Comparison of ENCODE assay signal across 8 mouse cellular contexts in genomic region chr1:55383114-55383773, GRCm38 (mm10). TPM values are rescaled to one million over a fixed set of nuclear protein-coding genes. Genes with fewer than 3 reads are reported as not detected.
DNase-seq lines count a peak whose midpoint lies in the region; ATAC-seq lines count a peak whose summit lies in the region.

No protein-coding gene starts in this region.

- H3K27me3 ChIP-seq in hindbrain, embryonic 16.5 days (replicated peaks; ENCODE audit: control insufficient read depth, insufficient read depth, low read length), result no peaks in the 10 kb centered on the region
- H3K27me3 ChIP-seq in midbrain, embryonic 10.5 days (ENCODE audit: low read depth, poor library complexity, severe bottlenecking), result no peaks in the 10 kb centered on the region

- H3K4me1 ChIP-seq in hindbrain, embryonic 16.5 days (ENCODE audit: control insufficient read depth, insufficient read depth, low read depth, low read length), result no peaks in the 10 kb centered on the region
- peaks cover 4% of the 10 kb centered on the region for H3K4me1 ChIP-seq in midbrain, embryonic 10.5 days

- no peak overlapping the region for H3K27ac ChIP-seq in hindbrain, embryonic 16.5 days (ENCODE audit: low read depth, low read length)
- no peak overlapping the region for H3K27ac ChIP-seq in midbrain, embryonic 10.5 days (replicated peaks)

- H3K9ac ChIP-seq in hindbrain, embryonic 16.5 days (ENCODE audit: low read depth, low read length), result no peak overlapping the region

- no peak overlapping the region for H3K4me3 ChIP-seq in hindbrain, embryonic 16.5 days (ENCODE audit: low read length)
- H3K4me3 ChIP-seq in midbrain, embryonic 10.5 days, result no peak overlapping the region

- no peak overlapping the region for H3K4me2 ChIP-seq in hindbrain, embryonic 16.5 days (ENCODE audit: low read length)

- DNase-seq in T-cell, adult 2 months (ENCODE audit: low spot score), result peak; percentile 72
- peak; percentile 58 for DNase-seq in cerebellum, adult 9-11 months
- peak; percentile 42 to 76 for DNase-seq in frontal cortex, postnatal 14 days (ENCODE audit: low spot score in 2 of 2)
- peak; percentile 47 to 68 for DNase-seq in left cerebral cortex, adult 8-10 months (ENCODE audit: low spot score in 2 of 2)
- peak; percentile 87 for DNase-seq in midbrain, embryonic 10.5 days (ENCODE audit: low spot score)
- peak; percentile 76 for DNase-seq in right cerebral cortex, postnatal 25 days

- no peaks in the 10 kb centered on the region for H3K9me3 ChIP-seq in hindbrain, embryonic 16.5 days (ENCODE audit: control insufficient read depth, low read length)
- no peaks in the 10 kb centered on the region for H3K9me3 ChIP-seq in midbrain, embryonic 10.5 days (replicated peaks)

- ATAC-seq in hindbrain, embryonic 16.5 days, result peak; percentile 89
- no peak for ATAC-seq in erythroblast, adult 5-6 weeks (replicated peaks; ENCODE audit: low FRiP score, poor library complexity, severe bottlenecking)

- H3K36me3 ChIP-seq in hindbrain, embryonic 16.5 days (ENCODE audit: control insufficient read depth, insufficient read depth, low read length), result no peaks in the 10 kb centered on the region
- no peaks in the 10 kb centered on the region for H3K36me3 ChIP-seq in midbrain, embryonic 10.5 days

- 13% methylated on average over 9 of the region's 9 CpGs for WGBS in hindbrain, embryonic 16.5 days
- WGBS in midbrain, embryonic 10.5 days, result 12% methylated on average over 9 of the region's 9 CpGs

RNA-seq across cellular contexts. Expression of gene Boll, which starts 20.0 kb away (rescaled TPM):
- 0.19 TPM in 1 of 2 replicates, not detected in the other for polyA plus RNA-seq in hindbrain, embryonic 16.5 days (2015; fragmentation: Nextera tagmentation; extraction: Ambion mirVana)
- under 1 TPM in 1 of 4 experiments, not detected in 3; 0.39 TPM for total RNA-seq in left cerebral cortex, adult 8-10 months (2022)
- polyA plus RNA-seq in midbrain, embryonic 10.5 days (2016; fragmentation: Nextera tagmentation; extraction: Ambion mirVana), result 0.23 and 0.84 TPM in 2 replicates
- not detected in 2 replicates for total RNA-seq in erythroblast, adult 5-6 weeks (2015; ENCODE audit: low replicate concordance)
- not detected in 2 replicates for total RNA-seq in erythroblast, adult 5-6 weeks (2017; ENCODE audit: low replicate concordance)

RNA-seq across cellular contexts. Expression of gene Plcl1, which starts 22.5 kb away (rescaled TPM):
- polyA plus RNA-seq in hindbrain, embryonic 16.5 days (2015; fragmentation: Nextera tagmentation; extraction: Ambion mirVana), result 3.7 and 4.1 TPM in 2 replicates
- total RNA-seq in left cerebral cortex, adult 8-10 months (2022), result 10 to 100 TPM; 24.3 to 28.5 (median 27.0) TPM
- polyA plus RNA-seq in midbrain, embryonic 10.5 days (2016; fragmentation: Nextera tagmentation; extraction: Ambion mirVana), result 0.93 and 1.0 TPM in 2 replicates
- total RNA-seq in erythroblast, adult 5-6 weeks (2015; ENCODE audit: low replicate concordance), result 0.21 TPM in 1 of 2 replicates, not detected in the other
- total RNA-seq in erythroblast, adult 5-6 weeks (2017; ENCODE audit: low replicate concordance), result not detected in 2 replicates

Comparison
In these comparisons a context has a peak if more than half of its experiments do, and no peak if none do; other contexts are left out.
1. RNA of gene Plcl1, which starts 22.5 kb away (total RNA-seq): 24.3 to 28.5 TPM in left cerebral cortex, adult 8-10 months; 0.21 TPM in erythroblast, adult 5-6 weeks; every median in the first group is over 10 times any median in the second.
2. Peak in every context shown above with its lines, with median percentiles within 50 percentile points of each other: DNase-seq.